Mouse (Mus musculus) embryonic facial prominence, embryonic 13.5 days (tissue): ENCODE data around the gene Tmem202. TPM values are rescaled to one million over a fixed set of nuclear protein-coding genes. Genes with fewer than 3 reads are reported as not detected.

ENCODE experiments used
- ATAC-seq: fragments of 200-750 bp; cut with Nextera tagmentation; 2 replicates; pipeline ENCODE4 v1.8.0; 2017; ENCODE audit warnings: low read depth; ENCODE audit not compliant: insufficient number of reproducible peaks, insufficient read depth, low FRiP score, low TSS enrichment
- H3K27ac ChIP-seq: fragments of 300-500 bp; sonication (generic); 2 replicates; pipeline ENCODE4 v1.5.1; 2015; ENCODE audit warnings: moderate library complexity, mild to moderate bottlenecking, inconsistent platforms
- H3K27me3 ChIP-seq: fragments of 300-500 bp; sonication (generic); 2 replicates; pipeline ENCODE4 v1.6.1; 2015; ENCODE audit warnings: mild to moderate bottlenecking, inconsistent platforms
- H3K36me3 ChIP-seq: fragments of 300-500 bp; sonication (generic); 2 replicates; pipeline ENCODE4 v1.6.1; 2015; ENCODE audit warnings: mild to moderate bottlenecking, inconsistent platforms
- H3K4me1 ChIP-seq: fragments of 300-500 bp; sonication (generic); 2 replicates; pipeline ENCODE4 v1.6.1; 2015; ENCODE audit warnings: inconsistent platforms
- H3K4me2 ChIP-seq: fragments of 300-500 bp; sonication (generic); 2 replicates; pipeline ENCODE4 v1.6.1; 2015; ENCODE audit warnings: moderate library complexity, mild to moderate bottlenecking, inconsistent platforms
- H3K4me3 ChIP-seq: fragments of 300-500 bp; sonication (generic); 2 replicates; pipeline ENCODE4 v1.5.1; 2015; ENCODE audit warnings: mild to moderate bottlenecking, inconsistent platforms
- H3K9ac ChIP-seq: fragments of 300-500 bp; sonication (generic); 2 replicates; pipeline ENCODE4 v1.6.1; 2015; ENCODE audit warnings: mild to moderate bottlenecking, inconsistent platforms
- H3K9me3 ChIP-seq: fragments of 300-500 bp; sonication (generic); 2 replicates; pipeline ENCODE4 v1.6.1; 2016; ENCODE audit warnings: inconsistent platforms
- WGBS: fragments of 180-500 bp; shearing (Covaris S2); methylation state at CpG from one replicate; pipeline ENCODE4 v1.1.7; 2015; ENCODE audit warnings: mixed read lengths; 5-methylcytosine and 5-hydroxymethylcytosine counted together
- polyA plus RNA-seq: library from polyadenylated mRNA; unstranded; fragments of >200 nt; fragmentation: Nextera tagmentation; extraction: Ambion mirVana; gene quantifications from 2 replicates; pipeline ENCODE4 v1.2.1, GENCODE M21; 2015

Tmem202 gene
- polyA plus RNA-seq, 1 experiment from 2014 or later = not detected

DNA sequence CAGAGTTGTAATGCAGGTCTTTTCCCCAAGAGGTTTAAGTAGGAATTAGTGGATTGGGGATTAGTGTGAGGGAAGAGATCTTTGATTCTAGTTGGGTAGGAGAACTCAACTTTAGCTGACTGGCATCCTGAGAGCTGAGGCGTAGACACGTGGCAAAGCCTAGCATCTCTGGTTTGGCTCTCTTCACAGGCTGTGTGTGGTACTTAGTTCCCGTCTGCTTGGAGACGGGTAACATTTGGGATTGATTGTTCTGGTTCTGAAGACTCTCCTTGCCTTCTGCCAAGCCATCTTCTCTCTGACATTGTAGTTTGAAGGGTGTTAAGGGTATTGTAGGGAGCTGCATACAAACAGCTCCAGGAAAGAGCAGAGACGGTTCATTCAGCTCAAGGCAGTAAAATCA, 13.0 kb upstream of the Tmem202 start:
- Histone ChIP-seq H3K27me3 (no peaks in the 10 kb centered on the region), H3K9ac (no peak overlapping the region), H3K9me3 (no peaks in the 10 kb centered on the region), H3K4me2 (no peak overlapping the region), H3K4me1 (no peaks in the 10 kb centered on the region), H3K36me3 (peaks cover 35% of the 10 kb centered on the region), H3K27ac (no peak overlapping the region), H3K4me3 (no peak overlapping the region)
- WGBS = 74% methylated on average over 5 of the region's 5 CpGs
- ATAC-seq = no peak

DNA sequence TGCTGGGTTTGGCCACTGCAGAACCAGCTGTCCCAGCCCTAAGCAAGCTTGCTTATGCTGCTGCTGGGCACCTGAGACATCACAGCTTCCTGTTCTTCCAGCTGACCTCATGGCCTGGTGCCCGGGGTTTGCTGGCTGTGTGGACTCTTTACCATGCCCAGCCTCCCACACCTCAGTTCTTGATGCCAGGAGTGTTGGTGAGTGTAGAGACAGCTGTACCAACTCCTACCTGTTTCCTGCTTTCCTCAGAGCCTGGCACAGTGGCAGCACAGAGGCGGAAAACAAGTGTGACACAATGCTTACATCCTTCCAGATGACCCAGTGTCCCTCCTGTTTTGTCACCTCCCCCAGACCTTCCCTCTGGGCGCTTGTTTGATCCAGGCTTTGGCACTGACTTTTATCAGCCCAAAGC, 12.0 kb upstream of the Tmem202 start:
- no peak for ATAC-seq
- Histone ChIP-seq H3K9ac (no peak overlapping the region), H3K27me3 (no peaks in the 10 kb centered on the region), H3K27ac (no peak overlapping the region), H3K4me1 (no peaks in the 10 kb centered on the region), H3K4me3 (no peak overlapping the region), H3K4me2 (no peak overlapping the region), H3K36me3 (peaks cover 25% of the 10 kb centered on the region), H3K9me3 (no peaks in the 10 kb centered on the region)
- WGBS = 73% methylated on average over 3 of the region's 3 CpGs

DNA sequence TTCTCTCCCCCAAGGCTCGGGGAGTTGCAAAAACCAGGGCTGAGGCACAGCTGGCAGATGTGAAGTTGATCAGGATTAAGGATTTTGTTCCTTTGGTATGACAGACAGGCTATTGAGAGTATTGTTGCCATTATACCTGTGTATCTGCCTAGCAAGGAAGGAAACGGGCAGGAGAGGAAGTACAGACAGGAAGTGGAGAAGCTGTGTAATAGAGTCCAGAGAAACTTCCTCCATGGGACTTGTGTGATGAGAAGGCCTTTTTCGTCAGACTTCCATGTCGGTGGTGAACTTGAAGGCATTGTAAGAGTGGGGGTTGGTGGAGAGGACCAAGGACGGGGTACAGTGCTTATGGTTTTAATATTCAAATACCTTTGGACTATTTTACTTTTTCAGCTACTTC, 11.4 kb upstream of the Tmem202 start:
- no peak overlapping the region for H3K4me3 ChIP-seq
- H3K27ac ChIP-seq = no peak overlapping the region
- no peaks in the 10 kb centered on the region for H3K27me3 ChIP-seq
- no peak for ATAC-seq
- H3K4me1 ChIP-seq = no peaks in the 10 kb centered on the region
- H3K36me3 ChIP-seq = peaks cover 21% of the 10 kb centered on the region
- no peaks in the 10 kb centered on the region for H3K9me3 ChIP-seq
- no peak overlapping the region for H3K9ac ChIP-seq
- WGBS = 76% methylated on average over 5 of the region's 5 CpGs
- H3K4me2 ChIP-seq = no peak overlapping the region

DNA sequence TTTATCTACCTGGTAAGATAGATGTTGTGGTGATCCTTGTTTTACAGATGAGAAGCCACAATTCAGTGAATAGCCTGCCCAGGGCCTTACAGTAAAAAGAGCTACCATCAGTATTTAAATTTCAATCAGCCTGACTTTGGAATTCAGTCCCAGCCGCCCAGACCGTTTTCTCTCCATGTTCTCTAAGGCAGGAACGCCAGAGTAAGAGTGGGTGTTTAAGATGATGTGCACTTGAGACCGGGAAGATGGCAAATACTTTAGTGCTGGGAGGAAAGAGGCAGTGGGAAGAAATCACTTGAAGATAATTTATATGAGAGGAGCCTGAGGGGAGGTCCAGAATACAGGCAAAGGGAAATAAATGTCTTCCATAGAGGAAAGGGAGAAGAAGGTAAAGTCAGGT, 10.4 kb upstream of the Tmem202 start:
- peaks cover 14% of the 10 kb centered on the region for H3K36me3 ChIP-seq
- ATAC-seq = no peak
- H3K27me3 ChIP-seq = no peaks in the 10 kb centered on the region
- H3K4me1 ChIP-seq = no peaks in the 10 kb centered on the region
- H3K4me3 ChIP-seq = no peak overlapping the region
- no peak overlapping the region for H3K27ac ChIP-seq
- no peaks in the 10 kb centered on the region for H3K9me3 ChIP-seq
- H3K9ac ChIP-seq = no peak overlapping the region
- WGBS = 90% methylated on average over 4 of the region's 4 CpGs
- no peak overlapping the region for H3K4me2 ChIP-seq

DNA sequence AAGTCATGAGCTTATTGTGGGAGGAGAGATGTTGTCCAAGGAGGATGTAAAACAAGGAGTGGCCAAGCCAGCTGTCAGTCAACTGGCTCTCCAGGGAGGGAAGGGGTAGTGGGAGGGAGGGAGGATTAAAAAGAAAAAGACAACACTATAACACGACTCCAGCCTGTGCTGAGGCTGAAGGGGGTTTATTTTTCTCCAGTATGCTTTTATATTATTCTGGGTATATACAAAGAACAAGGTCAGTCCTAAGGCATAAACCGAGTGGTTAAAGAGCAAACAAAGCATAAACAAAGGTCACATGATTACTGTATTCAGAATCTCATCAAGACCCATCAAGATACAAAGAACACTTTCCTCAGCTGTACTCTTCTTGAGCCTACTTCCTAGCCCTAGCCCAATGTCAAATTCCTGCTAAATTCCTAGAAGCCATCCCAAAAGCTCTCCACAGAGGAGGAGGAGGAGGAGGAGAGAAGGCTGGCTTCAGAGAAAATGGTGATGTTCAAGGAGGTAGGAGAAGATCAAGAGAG, 9.4 kb upstream of the Tmem202 start:
- Histone ChIP-seq H3K36me3 (peaks cover 4% of the 10 kb centered on the region; the same call in 1 of the 2 replicates), H3K4me3 (no peak overlapping the region), H3K4me1 (no peaks in the 10 kb centered on the region), H3K9ac (no peak overlapping the region), H3K27me3 (no peaks in the 10 kb centered on the region), H3K4me2 (no peak overlapping the region), H3K27ac (no peak overlapping the region), H3K9me3 (no peaks in the 10 kb centered on the region)
- WGBS = 57% methylated on average over 2 of the region's 2 CpGs
- ATAC-seq = no peak

DNA sequence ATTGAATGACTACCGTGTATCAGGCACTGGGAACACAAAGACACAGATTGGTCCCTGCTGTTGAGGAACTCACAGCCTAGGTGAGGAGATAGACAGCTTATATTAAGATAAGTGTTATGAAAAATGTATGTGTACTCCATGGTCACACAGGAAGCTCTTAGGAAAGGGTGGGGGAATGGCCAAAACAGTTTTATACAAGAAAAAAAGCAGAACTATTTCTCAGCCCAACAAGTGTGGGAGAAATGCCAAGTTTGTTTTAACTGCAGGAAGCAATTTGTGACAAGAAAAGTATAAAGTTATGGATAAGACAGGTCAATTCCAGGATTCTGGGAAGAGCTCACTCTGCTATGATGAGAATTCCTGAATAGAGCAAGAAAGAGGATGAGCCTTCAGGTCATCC, 8.2 kb upstream of the Tmem202 start:
- ATAC-seq = no peak
- Histone ChIP-seq H3K36me3 (no peaks in the 10 kb centered on the region), H3K4me2 (no peak overlapping the region), H3K27ac (no peak overlapping the region), H3K9me3 (no peaks in the 10 kb centered on the region), H3K4me1 (no peaks in the 10 kb centered on the region), H3K9ac (no peak overlapping the region), H3K4me3 (no peak overlapping the region), H3K27me3 (no peaks in the 10 kb centered on the region)
- WGBS = 91% methylated on average over 1 of the region's 1 CpGs

DNA sequence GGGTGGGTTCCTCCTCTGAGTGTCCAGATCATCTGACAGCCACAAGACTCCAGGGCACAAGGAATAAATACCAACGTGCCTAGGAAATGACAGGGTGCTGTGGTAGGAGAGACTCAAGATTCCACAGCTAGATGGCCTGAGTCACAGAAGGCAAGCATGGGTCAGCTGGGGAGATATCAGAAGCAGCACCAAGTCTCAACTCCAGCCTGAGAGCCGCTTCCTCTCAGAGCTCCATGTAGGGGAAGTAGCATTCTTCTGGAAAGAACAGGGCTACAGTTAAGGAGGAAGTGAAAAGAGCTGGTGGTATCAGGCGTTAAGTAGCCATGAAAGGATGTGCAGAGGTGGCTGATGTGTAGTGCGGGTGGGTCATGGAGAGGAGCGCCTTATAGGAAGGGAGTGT, 5.1 kb upstream of the Tmem202 start:
- peaks cover 8% of the 10 kb centered on the region for H3K4me1 ChIP-seq
- WGBS = 78% methylated on average over 5 of the region's 5 CpGs
- H3K27ac ChIP-seq = no peak overlapping the region
- no peaks in the 10 kb centered on the region for H3K36me3 ChIP-seq
- H3K4me3 ChIP-seq = no peak overlapping the region
- H3K9ac ChIP-seq = no peak overlapping the region
- no peak for ATAC-seq
- no peaks in the 10 kb centered on the region for H3K9me3 ChIP-seq
- H3K27me3 ChIP-seq = no peaks in the 10 kb centered on the region
- no peak overlapping the region for H3K4me2 ChIP-seq

DNA sequence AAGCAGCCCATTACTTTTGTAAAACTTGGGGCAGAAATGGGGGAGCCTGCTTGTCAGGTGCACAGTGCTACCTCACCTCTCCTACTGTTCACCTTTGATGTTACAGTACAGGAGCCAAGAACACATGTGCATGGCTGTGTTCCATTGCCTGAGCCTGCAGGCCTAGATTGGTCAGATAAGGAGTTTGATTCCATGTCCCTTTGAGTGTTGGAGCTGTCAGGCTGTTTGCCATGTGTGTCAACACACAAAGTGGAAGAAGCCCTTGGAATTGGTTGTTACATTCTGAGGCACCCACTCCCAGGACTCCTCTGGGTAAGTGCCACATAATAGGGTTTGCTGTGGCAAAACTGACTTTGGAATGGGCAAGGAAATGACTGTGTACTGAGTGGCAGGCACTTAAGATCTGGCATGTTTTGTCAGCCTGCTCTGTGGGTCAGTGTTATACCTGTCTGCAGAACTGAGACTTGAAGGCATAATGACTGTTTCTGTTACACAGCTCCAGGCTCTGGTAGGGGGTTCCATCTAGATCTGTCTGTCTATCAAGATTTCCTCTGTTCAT, 3.2 kb upstream of the Tmem202 start:
- ATAC-seq = no peak
- peaks cover 8% of the 10 kb centered on the region for H3K4me1 ChIP-seq
- no peak overlapping the region for H3K4me2 ChIP-seq
- no peak overlapping the region for H3K27ac ChIP-seq
- H3K9me3 ChIP-seq = no peaks in the 10 kb centered on the region
- H3K36me3 ChIP-seq = no peaks in the 10 kb centered on the region
- no peaks in the 10 kb centered on the region for H3K27me3 ChIP-seq
- H3K9ac ChIP-seq = no peak overlapping the region
- H3K4me3 ChIP-seq = no peak overlapping the region

DNA sequence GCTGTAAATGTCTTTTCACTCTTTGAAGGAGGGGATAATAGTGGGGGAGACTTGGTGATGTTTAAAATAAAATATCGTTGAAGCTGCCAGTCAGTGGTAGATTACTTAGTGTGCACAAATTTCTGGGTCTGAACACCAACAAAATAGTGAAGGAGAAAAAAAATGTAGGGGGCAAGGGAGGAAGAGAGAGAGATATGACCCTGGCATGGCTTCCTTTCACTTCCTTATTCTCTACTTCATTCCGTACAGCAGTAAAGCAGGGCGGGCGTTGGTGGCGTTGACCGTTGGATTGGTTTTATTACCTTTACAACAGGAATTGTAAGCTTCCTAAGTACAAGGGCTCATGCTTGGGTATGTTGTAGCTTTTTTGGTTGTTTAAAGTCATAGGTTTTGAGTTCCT, 2.0 kb upstream of the Tmem202 start:
- Histone ChIP-seq H3K9ac (no peak overlapping the region), H3K4me2 (no peak overlapping the region), H3K36me3 (no peaks in the 10 kb centered on the region), H3K27ac (no peak overlapping the region), H3K27me3 (no peaks in the 10 kb centered on the region), H3K4me1 (peaks cover 8% of the 10 kb centered on the region), H3K9me3 (no peaks in the 10 kb centered on the region), H3K4me3 (no peak overlapping the region)
- WGBS = 92% methylated on average over 6 of the region's 6 CpGs
- no peak for ATAC-seq

DNA sequence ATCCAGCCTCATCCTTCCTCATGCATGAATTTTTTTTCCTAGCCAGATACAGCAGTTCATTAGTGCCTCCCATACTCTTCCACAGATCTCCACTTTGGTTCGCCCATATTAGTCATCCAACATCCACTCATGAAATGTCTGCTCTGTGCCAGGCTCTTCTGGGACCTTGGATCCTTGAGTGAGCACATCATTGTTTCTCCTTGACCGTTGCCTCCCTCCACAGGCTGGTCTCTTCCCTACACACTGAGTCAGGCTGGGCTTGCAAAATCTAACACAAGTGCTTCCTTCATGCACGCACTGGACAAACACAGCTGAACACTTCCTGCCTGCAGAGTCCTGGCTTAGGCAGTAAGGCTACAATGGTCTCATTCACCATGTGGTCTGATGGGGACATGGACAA, 2.0 kb downstream of the Tmem202 start:
- no peak overlapping the region for H3K27ac ChIP-seq
- H3K36me3 ChIP-seq = no peaks in the 10 kb centered on the region
- ATAC-seq = no peak
- peaks cover 8% of the 10 kb centered on the region for H3K4me1 ChIP-seq
- H3K9me3 ChIP-seq = no peaks in the 10 kb centered on the region
- no peaks in the 10 kb centered on the region for H3K27me3 ChIP-seq
- no peak overlapping the region for H3K4me2 ChIP-seq
- no peak overlapping the region for H3K4me3 ChIP-seq
- no peak overlapping the region for H3K9ac ChIP-seq
- 75% methylated on average over 3 of the region's 3 CpGs for WGBS

DNA sequence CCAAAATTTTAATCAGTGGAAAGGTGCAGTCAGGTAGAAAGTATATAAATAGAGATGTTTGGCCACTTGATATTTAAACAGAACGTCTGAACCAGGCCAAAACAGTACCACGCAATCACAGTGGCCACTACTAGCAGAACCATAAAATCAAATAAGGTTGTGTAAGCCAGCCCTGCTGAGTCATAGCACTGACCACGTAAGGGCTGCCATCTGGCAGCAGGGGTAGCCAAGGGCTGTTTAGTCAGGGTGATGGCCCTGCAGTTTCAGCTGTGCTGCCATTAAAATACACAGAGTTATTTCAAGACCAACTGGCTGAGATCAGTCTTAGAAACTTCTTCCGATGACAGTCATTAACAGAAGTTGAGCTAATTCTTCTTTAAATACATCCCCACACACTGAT, 5.8 kb downstream of the Tmem202 start:
- WGBS = 75% methylated on average over 4 of the region's 4 CpGs
- Histone ChIP-seq H3K9me3 (no peaks in the 10 kb centered on the region), H3K9ac (no peak overlapping the region), H3K27ac (no peak overlapping the region), H3K27me3 (no peaks in the 10 kb centered on the region), H3K4me2 (no peak overlapping the region), H3K4me3 (no peak overlapping the region), H3K4me1 (no peaks in the 10 kb centered on the region; the same call in 1 of the 2 replicates), H3K36me3 (no peaks in the 10 kb centered on the region)
- no peak for ATAC-seq

DNA sequence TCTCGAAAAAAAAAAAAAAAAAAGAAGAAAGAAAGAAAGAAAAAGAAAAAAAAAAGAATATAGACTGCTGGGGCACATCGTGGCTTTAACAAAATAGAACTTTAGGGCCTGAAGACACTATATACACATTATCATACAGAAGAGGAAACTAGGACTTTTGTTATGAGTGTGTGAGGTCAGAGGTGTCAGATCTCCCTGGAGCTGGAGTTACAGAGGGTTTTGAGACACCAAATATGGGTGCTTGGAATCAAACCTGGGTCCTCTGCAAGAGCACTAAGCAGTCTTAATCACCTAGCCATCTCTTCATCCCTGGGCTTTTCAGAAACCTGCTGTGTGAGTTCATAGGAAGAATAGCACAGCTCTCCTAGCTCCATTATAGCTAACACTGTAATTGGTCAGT, 6.2 kb downstream of the Tmem202 start:
- Histone ChIP-seq H3K27me3 (no peaks in the 10 kb centered on the region), H3K9me3 (no peaks in the 10 kb centered on the region), H3K36me3 (no peaks in the 10 kb centered on the region), H3K27ac (no peak overlapping the region), H3K4me3 (no peak overlapping the region), H3K9ac (no peak overlapping the region), H3K4me2 (no peak overlapping the region), H3K4me1 (no peaks in the 10 kb centered on the region)
- 78% methylated on average over 2 of the region's 2 CpGs for WGBS
- no peak for ATAC-seq

DNA sequence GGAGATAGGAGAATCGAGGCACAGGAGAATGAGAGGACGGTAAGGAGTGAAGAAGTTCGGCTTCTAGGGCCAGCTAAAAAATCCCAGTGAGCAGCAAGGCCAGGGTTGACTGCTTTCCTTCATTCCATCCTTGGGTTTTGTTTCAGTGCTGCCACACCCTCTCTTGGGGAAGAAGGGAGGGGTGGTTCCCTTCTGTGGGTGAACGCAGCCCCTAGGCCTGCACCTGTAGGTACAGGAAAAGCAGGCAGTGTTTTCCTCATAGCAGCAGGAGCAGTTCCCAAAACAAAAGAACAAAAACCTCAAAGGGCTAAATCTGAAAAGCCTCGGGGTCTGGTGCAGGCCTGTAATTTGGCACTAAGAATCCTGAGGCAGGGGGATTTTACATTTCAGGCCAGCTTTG, 8.0 kb downstream of the Tmem202 start:
- Histone ChIP-seq H3K27me3 (no peaks in the 10 kb centered on the region), H3K9me3 (no peaks in the 10 kb centered on the region), H3K9ac (no peak overlapping the region), H3K4me2 (no peak overlapping the region), H3K27ac (no peak overlapping the region), H3K4me3 (no peak overlapping the region), H3K36me3 (no peaks in the 10 kb centered on the region), H3K4me1 (no peaks in the 10 kb centered on the region)
- WGBS = 22% methylated on average over 5 of the region's 5 CpGs
- ATAC-seq = no peak
